Mouse (Mus musculus) cerebellum, postnatal 4 days (tissue): ENCODE measurements around the gene Gsap.
"Not testable (repeated sequence)": the region's sequence is repeated elsewhere in the genome, so short reads cannot be mapped to it uniquely, and the experiment has no call there.

ENCODE experiments used
- DNase-seq, 2 experiments: peaks; one replicate each; pipeline ENCODE4 v3.0.0; 2022; ENCODE audit warnings: low spot score in 2 of 2, mixed read lengths in 1 of 2

Gene Gsap

GRCm38 (mm10) chr5:21179496-21179895, 6.6 kb upstream of the Gsap start:
- DNase-seq = no peak

GRCm38 (mm10) chr5:21183046-21183445, 3.0 kb upstream of the Gsap start:
- DNase-seq = not testable (repeated sequence)

- no peak for DNase-seq
Observed at GRCm38 (mm10) chr5:21186821-21187220, 766 bp downstream of the Gsap start.

- DNase-seq = no peak
Observed at GRCm38 (mm10) chr5:21188435-21188834, 2.4 kb downstream of the Gsap start.

GRCm38 (mm10) chr5:21189036-21189435, 3.0 kb downstream of the Gsap start:
- no peak for DNase-seq

- no peak for DNase-seq
Observed at GRCm38 (mm10) chr5:21189460-21189859, 3.4 kb downstream of the Gsap start.

GRCm38 (mm10) chr5:21203504-21203903, 17.4 kb downstream of the Gsap start:
- DNase-seq = no peak

- no peak for DNase-seq
Observed at GRCm38 (mm10) chr5:21204157-21204556, 18.1 kb downstream of the Gsap start.

GRCm38 (mm10) chr5:21206014-21206413, 20.0 kb downstream of the Gsap start:
- no peak for DNase-seq

- no peak for DNase-seq
Observed at GRCm38 (mm10) chr5:21211406-21211805, 25.4 kb downstream of the Gsap start.

GRCm38 (mm10) chr5:21212933-21213332, 26.9 kb downstream of the Gsap start:
- DNase-seq = no peak

GRCm38 (mm10) chr5:21213801-21214200, 27.7 kb downstream of the Gsap start:
- no peak for DNase-seq

- no peak for DNase-seq
Observed at GRCm38 (mm10) chr5:21217453-21218294, 31.6 kb downstream of the Gsap start.

GRCm38 (mm10) chr5:21232876-21233275, 46.8 kb downstream of the Gsap start:
- no peak for DNase-seq

GRCm38 (mm10) chr5:21244575-21244974, 58.5 kb downstream of the Gsap start:
- no peak for DNase-seq

- DNase-seq = no peak
Observed at GRCm38 (mm10) chr5:21245241-21245640, 59.2 kb downstream of the Gsap start.

- DNase-seq = no peak
Observed at GRCm38 (mm10) chr5:21246794-21247193, 60.7 kb downstream of the Gsap start.

GRCm38 (mm10) chr5:21247916-21248315, 61.9 kb downstream of the Gsap start:
- no peak for DNase-seq

- no peak for DNase-seq
Observed at GRCm38 (mm10) chr5:21248834-21249233, 62.8 kb downstream of the Gsap start.

- no peak for DNase-seq
Observed at GRCm38 (mm10) chr5:21254731-21255525, 68.9 kb downstream of the Gsap start.

- DNase-seq = no peak
Observed at GRCm38 (mm10) chr5:21255551-21256132, 69.6 kb downstream of the Gsap start.

- no peak for DNase-seq
Observed at GRCm38 (mm10) chr5:21257126-21257525, 71.1 kb downstream of the Gsap start.
